Mouse (Mus musculus) megakaryocyte-erythroid progenitor cell, adult 5-6 weeks (primary cell): Measurements from ENCODE around the gene Grk6. TPM values are rescaled to one million over a fixed set of nuclear protein-coding genes. Genes with fewer than 3 reads are reported as not detected.

Source experiments
- ATAC-seq: replicated peaks from 2 replicates; pipeline ENCODE4 v1.8.0; 2016; ENCODE audit warnings: mild to moderate bottlenecking, inconsistent platforms; ENCODE audit not compliant: severe bottlenecking, poor library complexity, low FRiP score, low TSS enrichment
- total RNA-seq, 2 experiments: library from RNA; stranded (forward) in 1 of 2; stranded (reverse) in 1 of 2; fragments of 200-1000, 215-1000 nt in 1 of 2; fragments of >200 nt in 1 of 2; fragmentation: Nextera tagmentation in 1 of 2; gene quantifications; 2 replicates each; pipeline ENCODE4 v1.2.3; 2014 to 2017

Gene Grk6
- total RNA-seq, 2 experiments from 2014 or later: 61.4 to 82.4 TPM

DNA sequence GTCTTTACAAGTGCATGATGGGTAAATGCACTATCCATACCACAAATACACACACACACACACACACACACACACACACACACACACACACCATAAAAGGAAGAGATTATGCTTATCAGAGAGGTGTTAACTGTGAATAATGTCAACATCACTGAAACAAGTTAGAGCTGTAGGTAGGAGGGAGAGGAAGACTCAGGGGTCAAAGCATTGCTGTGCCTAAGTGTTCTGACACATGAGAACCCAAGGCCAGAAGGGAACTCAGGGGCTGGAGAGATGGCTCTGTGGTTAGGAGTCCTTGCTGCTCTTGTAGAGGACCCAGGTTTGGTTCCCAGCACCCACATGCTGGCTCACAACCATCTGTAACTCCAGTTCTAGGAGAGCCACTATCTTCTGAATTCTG is 35.1 kb downstream of the Grk6 start:
- no peak for ATAC-seq

- ATAC-seq: no peak
These were observed 37.7 kb downstream of the Grk6 start for GRCm38 (mm10) chr13:55482542-55482941.

GRCm38 (mm10) chr13:55483071-55483470 is 38.2 kb downstream of the Grk6 start:
- no peak for ATAC-seq

GRCm38 (mm10) chr13:55483593-55483992 is 38.7 kb downstream of the Grk6 start:
- no peak for ATAC-seq

- no peak for ATAC-seq
These were observed 39.7 kb downstream of the Grk6 start for GRCm38 (mm10) chr13:55484520-55485088.

DNA sequence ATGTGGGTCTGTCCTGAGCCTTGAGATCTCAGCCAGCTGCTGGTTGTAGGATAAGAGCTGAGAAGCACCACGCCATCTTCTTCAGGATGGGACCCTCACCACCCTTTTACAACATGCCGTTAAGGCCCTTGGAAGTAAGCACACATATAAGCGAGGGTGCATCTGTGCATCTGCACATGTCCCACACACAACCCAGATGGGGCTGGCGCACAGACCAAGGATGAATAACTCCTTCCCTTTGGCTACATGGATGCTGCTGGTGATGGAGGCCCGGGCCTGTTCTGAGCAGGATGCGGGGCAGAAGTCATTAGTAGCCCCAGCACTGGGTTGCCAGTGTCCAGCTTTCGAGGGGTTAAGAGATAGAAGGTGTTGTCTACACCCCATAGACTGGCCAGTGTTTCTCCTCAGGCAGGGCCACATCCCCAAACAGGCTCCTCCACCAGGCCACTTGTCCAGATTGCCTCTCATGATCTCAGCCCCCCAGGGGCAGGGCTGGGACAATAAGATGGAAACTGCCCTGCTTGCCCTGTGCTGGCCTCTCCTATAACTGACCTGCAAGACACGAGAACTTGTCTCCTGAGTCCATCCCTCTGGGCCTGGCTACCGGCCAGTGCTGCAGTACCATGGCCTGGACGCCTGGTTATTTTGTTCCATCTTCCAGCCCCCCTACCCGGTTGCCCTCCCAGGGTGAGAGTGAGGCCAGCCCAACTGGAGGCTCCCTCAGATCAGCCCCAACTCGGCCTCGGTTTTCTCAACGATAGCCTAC is 41.3 kb downstream of the Grk6 start:
- no peak for ATAC-seq

- 0 out of 2 replicates have a peak, but pooled peaks have one; percentile 26 for ATAC-seq
These were observed 42.2 kb downstream of the Grk6 start for GRCm38 (mm10) chr13:55486916-55487577.

GRCm38 (mm10) chr13:55487578-55488498 is 43.0 kb downstream of the Grk6 start, which contains the start of gene Dbn1:
Gene Dbn1, minus strand, starts transcription at chr13:55488111.
- ATAC-seq: no peak

- ATAC-seq: no peak
These were observed 49.4 kb downstream of the Grk6 start for GRCm38 (mm10) chr13:55494257-55494656.

GRCm38 (mm10) chr13:55494883-55495621 is 50.2 kb downstream of the Grk6 start:
- peak; percentile 89 for ATAC-seq

- no peak for ATAC-seq
These were observed 50.8 kb downstream of the Grk6 start for GRCm38 (mm10) chr13:55495702-55496101.

- no peak for ATAC-seq
These were observed 51.8 kb downstream of the Grk6 start for GRCm38 (mm10) chr13:55496661-55497060.

- no peak for ATAC-seq
These were observed 54.0 kb downstream of the Grk6 start for GRCm38 (mm10) chr13:55498906-55499305.

DNA sequence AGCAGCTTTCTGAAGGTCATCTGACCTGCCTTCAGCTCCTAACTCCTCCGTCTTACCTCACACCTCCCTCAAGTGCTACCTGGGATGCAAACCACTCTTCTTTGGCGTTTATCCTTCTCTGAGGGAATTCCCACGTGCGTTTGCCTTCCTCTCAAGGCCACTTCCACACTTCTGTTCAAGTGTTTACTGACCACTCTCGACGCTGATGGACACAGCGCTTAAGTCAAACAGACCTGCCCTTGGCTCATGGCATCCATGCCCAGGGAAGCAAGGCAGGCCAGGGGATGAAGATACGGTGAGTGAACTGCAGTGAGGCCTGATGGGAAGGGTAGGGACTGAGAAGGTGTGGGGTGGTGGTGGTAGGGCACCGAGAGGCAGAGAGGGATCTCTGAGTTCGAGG is 55.7 kb downstream of the Grk6 start:
- ATAC-seq: no peak

- ATAC-seq: no peak
These were observed 57.5 kb downstream of the Grk6 start for GRCm38 (mm10) chr13:55502405-55502804.

- no peak for ATAC-seq
These were observed 59.5 kb downstream of the Grk6 start for GRCm38 (mm10) chr13:55504390-55504789.

GRCm38 (mm10) chr13:55505810-55506209 is 60.9 kb downstream of the Grk6 start:
- ATAC-seq: no peak

DNA sequence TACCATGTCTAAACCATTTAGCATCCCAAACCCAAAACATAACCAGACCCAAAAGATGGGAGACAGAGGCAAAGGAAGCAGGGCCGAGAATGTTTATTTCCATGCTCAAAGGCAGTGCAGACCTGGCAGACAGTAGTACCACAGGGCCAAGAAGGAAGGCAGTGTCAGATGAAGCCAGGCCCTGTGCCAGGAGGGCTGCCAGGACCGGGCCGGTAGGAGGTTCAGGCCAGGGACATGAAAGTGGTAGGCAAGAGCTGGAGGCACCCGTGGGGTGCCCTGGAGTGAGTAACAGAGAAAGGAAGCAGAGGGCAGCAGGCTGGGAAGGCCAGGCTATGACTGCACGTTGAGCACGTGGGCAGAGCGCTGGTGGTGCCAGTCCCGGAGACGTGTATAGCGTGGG is 61.8 kb downstream of the Grk6 start:
- ATAC-seq: no peak

GRCm38 (mm10) chr13:55507877-55508276 is 63.0 kb downstream of the Grk6 start:
- peak; percentile 19; the same call in 1 of the 2 replicates for ATAC-seq
